Mouse (Mus musculus) adrenal gland, postnatal 25 days (tissue): ENCODE data around the gene Arpin. TPM values are rescaled to one million over a fixed set of nuclear protein-coding genes. Genes with fewer than 3 reads are reported as not detected.
A peak's percentile ranks its signal among the peaks of the same experiment; 100 is the strongest.

Source experiments
- DNase-seq: peaks from one replicate; pipeline ENCODE4 v3.0.0; 2021; ENCODE audit warnings: mixed read lengths
- microRNA-seq, 2 experiments: library from miRNA; unstranded; fragments of <30 nt; microRNA quantifications; one replicate each; pipeline ENCODE4 v1.2.0; 2021
- total RNA-seq: library from RNA; stranded (reverse); gene quantifications from 2 replicates; pipeline ENCODE4 v1.2.3, GENCODE M21; 2021

Arpin gene
- total RNA-seq, 1 experiment from 2014 or later = 23.5 TPM

DNA sequence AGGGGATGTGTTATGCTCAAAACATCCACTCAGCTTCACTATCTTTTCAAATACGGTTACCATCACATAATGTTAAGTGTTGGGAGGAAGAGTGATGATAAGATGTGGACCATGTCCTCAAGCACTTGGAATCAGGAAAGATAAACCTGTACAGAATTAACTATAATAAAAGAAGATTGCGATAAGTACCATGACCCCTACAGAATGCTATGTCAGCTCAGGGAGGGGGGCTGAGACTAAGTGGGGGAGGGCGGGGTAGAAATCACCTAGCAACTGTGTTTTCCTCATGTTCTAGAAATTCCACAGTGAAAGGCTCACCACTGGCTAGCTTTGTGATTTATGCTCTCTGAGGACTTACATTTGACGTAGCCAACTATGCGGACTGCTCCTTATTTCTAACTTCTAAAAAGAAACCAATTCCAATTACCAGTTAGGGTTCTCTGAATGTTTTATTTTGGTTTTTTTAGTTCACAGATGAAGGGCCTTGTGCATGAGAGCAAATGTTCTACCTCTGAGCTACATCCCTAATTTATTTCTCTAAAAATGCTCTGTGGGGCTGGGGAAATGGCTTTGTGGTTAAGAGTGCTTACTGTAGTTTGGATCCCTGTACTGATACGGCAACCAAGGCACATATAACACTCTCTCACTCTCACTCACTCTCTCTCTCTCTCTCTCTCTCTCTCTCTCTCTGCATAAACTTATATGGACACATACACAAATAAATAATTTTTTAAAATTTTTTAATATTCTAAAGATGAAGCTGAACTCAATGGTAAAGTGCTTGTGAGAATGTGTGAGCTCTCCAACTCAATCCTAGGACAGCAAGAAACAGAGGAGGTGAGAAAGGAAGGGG, 42.4 kb downstream of the Arpin start:
- no peak for DNase-seq

DNA sequence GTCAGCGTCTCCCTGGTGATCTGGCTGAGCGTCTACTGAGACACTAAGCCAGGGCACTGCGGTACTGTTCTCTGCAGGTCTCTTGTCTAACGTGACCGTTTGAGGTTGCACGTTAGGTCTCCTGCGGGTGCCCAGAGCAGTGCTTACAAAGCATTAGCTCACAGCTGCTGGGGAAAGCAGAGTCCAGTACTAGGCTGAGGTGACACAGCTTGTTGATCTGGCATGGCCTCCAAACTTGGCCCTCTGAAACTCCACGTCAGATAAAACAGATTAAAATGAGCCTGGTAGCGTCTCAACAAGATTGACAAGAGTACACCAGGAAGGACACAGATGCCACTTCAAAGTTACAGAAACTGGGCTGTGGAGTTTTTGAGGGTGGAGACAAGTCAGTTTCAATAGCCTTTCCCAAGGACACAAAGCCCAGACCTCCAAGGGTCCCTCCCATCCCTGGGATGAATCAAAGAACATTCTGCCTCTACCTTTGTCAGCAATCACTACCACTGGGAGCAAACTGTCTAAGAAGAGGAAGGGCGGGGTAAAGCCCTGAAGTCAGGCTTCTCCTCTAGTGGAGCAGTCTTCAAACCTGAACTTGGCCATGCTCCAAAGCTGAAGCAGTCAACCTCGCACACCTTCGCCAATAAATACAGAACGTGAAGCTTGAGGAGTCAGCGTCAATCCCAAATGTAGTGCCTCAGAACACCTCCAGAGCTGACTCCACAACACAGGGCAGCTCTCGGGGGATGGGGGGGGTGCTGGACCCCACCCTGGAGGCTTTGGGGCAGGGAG, 44.5 kb downstream of the Arpin start:
- DNase-seq = no peak

DNA sequence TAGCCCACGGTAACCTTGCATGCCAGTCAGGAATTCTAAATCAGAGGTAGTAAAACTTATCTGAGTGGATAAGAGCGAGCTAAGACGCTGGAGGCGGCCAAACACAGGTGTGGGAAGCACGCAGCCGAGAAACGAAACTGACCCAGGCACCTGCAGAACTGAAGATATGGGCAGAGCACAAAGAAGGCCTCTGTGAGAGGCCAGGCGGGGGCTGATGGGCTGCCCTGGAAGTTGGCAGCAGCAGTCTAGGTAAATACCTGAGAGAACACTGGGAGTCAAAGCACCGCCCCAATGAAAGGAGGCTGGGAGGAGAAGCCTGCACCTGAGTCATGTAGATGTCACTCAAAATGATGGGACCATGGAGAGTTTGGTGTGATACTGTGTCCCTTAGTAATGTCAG, 46.6 kb downstream of the Arpin start:
- no peak for DNase-seq

DNA sequence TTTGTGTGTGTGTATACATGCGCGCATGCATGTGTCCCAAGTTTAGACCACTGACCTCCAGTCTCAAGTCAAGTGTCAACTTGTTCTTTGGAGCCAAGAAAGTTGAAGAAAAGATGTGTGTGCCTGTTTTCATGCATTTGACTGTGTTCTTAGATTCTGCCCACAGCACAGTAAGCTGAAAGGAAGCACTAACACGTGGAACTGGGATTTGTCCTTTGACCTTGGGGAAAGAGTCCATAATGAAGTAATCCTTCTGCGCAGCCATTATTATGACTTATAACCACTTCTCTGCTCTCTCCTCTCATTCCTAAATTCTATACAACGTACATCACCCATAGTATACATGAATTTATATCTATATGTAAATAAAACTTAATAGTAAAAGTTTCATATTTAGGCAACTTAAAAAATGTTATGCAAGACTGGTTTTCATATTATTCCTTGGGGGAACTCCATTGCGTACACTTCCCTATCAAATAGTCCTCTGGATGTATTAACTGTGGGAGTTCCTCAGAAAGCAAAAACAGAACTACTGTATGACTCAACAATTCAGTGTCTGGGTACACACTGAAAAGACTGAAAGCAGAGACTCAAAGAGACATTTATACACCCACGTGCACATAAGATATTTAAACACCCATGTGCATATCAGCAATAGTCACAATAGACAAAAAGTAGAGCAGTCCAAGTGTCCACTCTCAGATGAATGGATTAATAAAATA, 51.4 kb downstream of the Arpin start:
- DNase-seq = no peak

DNA sequence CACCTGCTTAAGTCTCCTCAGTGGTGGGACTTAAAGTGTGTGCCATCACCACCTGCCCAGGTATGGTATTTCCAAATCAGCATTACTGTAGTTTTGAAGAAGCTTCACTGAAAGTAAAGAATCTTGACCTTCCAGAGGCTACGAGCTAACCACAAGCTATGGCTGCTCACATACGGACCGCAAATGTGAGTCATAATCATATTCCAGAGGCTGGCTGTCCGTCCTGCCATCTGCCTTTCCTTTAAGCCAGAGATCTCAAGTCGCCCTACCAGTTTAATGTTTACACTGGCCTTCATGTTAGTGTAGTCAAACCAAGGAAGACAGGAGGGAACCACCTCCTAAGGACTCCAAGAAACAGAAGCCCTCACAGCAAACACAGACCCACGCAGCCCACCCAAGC, 53.3 kb downstream of the Arpin start:
- DNase-seq = no peak

DNA sequence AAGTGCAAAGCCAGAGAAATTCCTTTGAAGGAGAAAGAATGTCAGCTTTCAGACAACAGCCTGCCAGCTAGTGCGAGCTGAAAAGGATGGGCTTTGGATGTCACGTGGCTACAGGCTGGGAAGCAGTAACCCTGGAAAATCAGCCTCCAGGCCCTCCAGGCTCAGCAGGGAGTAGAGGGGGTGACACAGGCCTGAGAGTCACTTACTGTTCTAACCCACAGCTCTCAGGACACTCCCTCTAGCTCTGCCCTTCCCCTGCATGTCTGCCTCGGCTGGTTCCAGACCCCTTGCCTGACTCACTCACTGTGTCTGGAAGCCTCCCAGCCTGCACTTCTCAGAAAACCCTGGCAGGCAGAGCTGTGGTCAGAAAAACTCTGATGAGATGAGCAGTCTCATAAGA, 54.2 kb downstream of the Arpin start:
- peak; percentile 8 for DNase-seq

DNA sequence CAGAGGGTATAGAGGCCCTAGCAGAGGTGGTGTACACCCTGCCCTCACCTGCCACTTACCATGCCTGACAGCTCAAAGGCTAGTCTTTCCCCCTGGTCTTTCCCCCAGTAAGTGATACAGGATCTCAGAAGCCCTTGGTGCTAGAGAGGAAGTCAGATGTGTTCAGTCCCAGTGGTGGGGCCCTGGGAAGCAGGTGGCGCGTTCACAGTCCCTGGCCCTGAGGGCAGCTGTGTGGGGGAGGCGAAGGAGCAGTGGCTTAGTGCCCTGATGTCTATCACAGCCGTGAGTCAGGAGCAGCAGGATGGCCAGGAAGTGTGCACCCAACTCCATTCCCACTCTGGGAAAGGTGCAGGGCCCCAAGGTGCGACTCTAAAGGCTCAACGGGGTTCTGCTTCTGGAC, 55.1 kb downstream of the Arpin start:
- no peak for DNase-seq

DNA sequence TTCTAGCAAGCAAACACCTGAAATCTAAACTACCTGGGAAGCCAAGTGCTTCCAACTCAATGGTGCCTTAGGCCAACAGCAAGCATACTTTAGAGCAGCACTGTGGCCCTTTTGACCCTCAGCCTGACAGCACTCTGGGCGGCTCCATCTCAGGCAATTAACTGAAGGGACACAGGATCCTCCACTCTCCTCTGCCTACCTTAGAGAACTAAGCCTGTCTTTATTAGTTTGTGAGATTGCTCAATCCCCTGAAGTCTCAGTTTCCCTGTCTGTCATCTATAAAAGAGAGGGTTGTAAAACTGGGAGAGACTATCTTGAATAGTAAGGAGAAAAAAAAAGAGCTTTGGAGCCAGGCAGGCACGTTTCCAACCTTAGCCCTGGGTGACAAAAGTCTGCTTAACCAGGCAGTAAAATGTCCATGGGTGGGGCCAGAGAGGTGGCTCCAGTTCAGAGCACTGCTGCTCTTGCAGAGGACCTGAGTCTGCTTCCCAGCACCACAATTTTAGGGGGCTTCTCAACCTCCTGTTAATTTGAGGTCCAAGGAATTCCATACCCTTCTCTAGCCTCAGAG, 56.6 kb downstream of the Arpin start:
- DNase-seq = no peak

Small RNAs within 50 kb of the gene (microRNA-seq; reads per million reads assigned to microRNA genes)
- gene Gm24541 = 0 reads per million in 2 experiments

Other genes starting within 250 kb of the Arpin start
- gene Kif7, start 219.6 kb downstream of the Arpin start, total RNA-seq = 4.5 and 4.6 TPM in 2 replicates
- 312 and 334 TPM in 2 replicates for gene Plin1, start 202.5 kb downstream of the Arpin start, total RNA-seq
- gene Pex11a, start 192.2 kb downstream of the Arpin start, total RNA-seq = 42.6 and 59.9 TPM in 2 replicates
- gene Wdr93, start 192.2 kb downstream of the Arpin start, total RNA-seq = 1.7 and 2.1 TPM in 2 replicates
- gene Mesp1, start 141.6 kb downstream of the Arpin start, total RNA-seq = not detected in 2 replicates
- 0.30 TPM in 1 of 2 replicates, not detected in the other for gene Mesp2, start 124.6 kb downstream of the Arpin start, total RNA-seq
- gene Anpep, start 74.3 kb downstream of the Arpin start, total RNA-seq = 4.1 and 6.0 TPM in 2 replicates
- 23.8 and 34.0 TPM in 2 replicates for gene Ap3s2, start 14.7 kb downstream of the Arpin start, total RNA-seq
- 18.5 and 21.4 TPM in 2 replicates for gene Zfp710, start 89.5 kb upstream of the Arpin start, total RNA-seq
- 152 and 173 TPM in 2 replicates for gene Idh2, start 180.0 kb upstream of the Arpin start, total RNA-seq